Mouse (Mus musculus) frontal cortex, adult 2 months (tissue): ENCODE data around the gene Msgn1. TPM values are rescaled to one million over a fixed set of nuclear protein-coding genes. Genes with fewer than 3 reads are reported as not detected.

Experiments used
- DNase-seq, 2 experiments: peaks; one replicate each; pipeline ENCODE4 v3.0.0; 2022; ENCODE audit warnings: low spot score in 1 of 2; ENCODE audit errors: extremely low spot score in 1 of 2
- polyA plus RNA-seq: library from polyadenylated mRNA; depleted of rRNA; stranded (reverse); fragments of >200 nt; gene quantifications from 2 replicates; pipeline ENCODE4 v1.2.3, GENCODE M21; 2012; rRNA removed

The Msgn1 gene
- polyA plus RNA-seq, 1 experiment: not detected

- no peak for DNase-seq
Measured at GRCm38 (mm10) chr12:11200711-11201110, 8.1 kb downstream of the Msgn1 start.

- DNase-seq: no peak
Measured at GRCm38 (mm10) chr12:11198551-11198950, 10.2 kb downstream of the Msgn1 start.

GRCm38 (mm10) chr12:11198026-11198425 lies 10.7 kb downstream of the Msgn1 start:
- no peak for DNase-seq

GRCm38 (mm10) chr12:11196830-11197229 lies 11.9 kb downstream of the Msgn1 start:
- no peak for DNase-seq

GRCm38 (mm10) chr12:11196142-11196597 lies 12.6 kb downstream of the Msgn1 start:
- peak in 1 of 2 experiments; percentile 80 for DNase-seq

- DNase-seq: no peak
Measured at GRCm38 (mm10) chr12:11195031-11195430, 13.7 kb downstream of the Msgn1 start.

- peak; percentile 64 to 96 for DNase-seq
Measured at GRCm38 (mm10) chr12:11178486-11179154, 30.2 kb downstream of the Msgn1 start.

GRCm38 (mm10) chr12:11177408-11178394 lies 31.1 kb downstream of the Msgn1 start:
- peak in 1 of 2 experiments; percentile 13 for DNase-seq

- no peak for DNase-seq
Measured at GRCm38 (mm10) chr12:11158670-11159069, 50.1 kb downstream of the Msgn1 start.

Other genes with a start within 250 kb of the Msgn1 start
- 3.9 and 4.0 TPM in 2 replicates for gene Kcns3, start 57.9 kb downstream of the Msgn1 start, polyA plus RNA-seq
- gene Gen1, start 56.8 kb upstream of the Msgn1 start, polyA plus RNA-seq: 0.44 and 0.52 TPM in 2 replicates
- 31.1 and 39.6 TPM in 2 replicates for gene Smc6, start 56.9 kb upstream of the Msgn1 start, polyA plus RNA-seq
- 358 and 366 TPM in 2 replicates for gene Vsnl1, start 227.6 kb upstream of the Msgn1 start, polyA plus RNA-seq
- 0.50 and 0.86 TPM in 2 replicates for gene Rad51ap2, start 247.1 kb upstream of the Msgn1 start, polyA plus RNA-seq